Mouse (Mus musculus): ENCODE data around the gene Psmd10. TPM values are rescaled to one million over a fixed set of nuclear protein-coding genes. Genes with fewer than 3 reads are reported as not detected.

Gene Psmd10
- polyA plus RNA-seq, 1 experiment from 2014 or later: 40.2 TPM

GRCm38 (mm10) chrX:140953618-140954017, 2.9 kb downstream of the Psmd10 start:
- H3K27ac ChIP-seq: no peak overlapping the region
- peaks cover 31% of the 10 kb centered on the region for H3K27me3 ChIP-seq
- no peaks in the 10 kb centered on the region for H3K9me3 ChIP-seq
- H3K4me1 ChIP-seq (replicated peaks): no peaks in the 10 kb centered on the region
- 88% methylated on average over 4 of the region's 4 CpGs for WGBS
- ATAC-seq (ENCODE audit: insufficient number of reproducible peaks, insufficient read depth, low FRiP score, low TSS enrichment, low read depth): no peak
- no peak overlapping the region for H3K4me3 ChIP-seq (replicated peaks)
- H3K9ac ChIP-seq (replicated peaks): no peak overlapping the region
- H3K4me2 ChIP-seq: no peak overlapping the region
- no peaks in the 10 kb centered on the region for H3K36me3 ChIP-seq

DNA sequence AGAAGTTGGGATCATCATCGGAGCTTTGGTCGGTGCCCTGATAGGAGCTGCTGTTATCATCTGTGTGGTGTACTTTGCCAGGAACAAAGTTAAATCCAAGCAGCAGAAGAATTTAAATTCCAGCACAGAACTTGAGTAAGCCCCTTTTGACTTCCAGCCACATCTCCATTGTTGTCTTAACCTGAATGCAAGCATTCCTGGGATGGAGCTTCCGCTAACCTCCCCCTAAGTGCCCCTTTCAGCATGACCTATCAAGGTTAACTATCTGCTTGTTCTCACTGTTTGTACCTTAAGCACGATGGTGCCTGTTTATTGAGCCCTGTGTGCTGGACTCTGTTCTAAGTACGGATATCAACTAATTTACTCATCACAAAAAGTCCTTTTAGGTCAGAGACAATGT, 20.3 kb downstream of the Psmd10 start:
- no peak overlapping the region for H3K4me3 ChIP-seq (replicated peaks)
- no peaks in the 10 kb centered on the region for H3K36me3 ChIP-seq
- no peak overlapping the region for H3K4me2 ChIP-seq
- H3K9me3 ChIP-seq: no peaks in the 10 kb centered on the region
- H3K9ac ChIP-seq (replicated peaks): no peak overlapping the region
- no peak overlapping the region for H3K27ac ChIP-seq
- H3K27me3 ChIP-seq: peaks cover 34% of the 10 kb centered on the region
- 77% methylated on average over 5 of the region's 5 CpGs for WGBS
- no peak for ATAC-seq (ENCODE audit: insufficient number of reproducible peaks, insufficient read depth, low FRiP score, low TSS enrichment, low read depth)
- H3K4me1 ChIP-seq (replicated peaks): no peaks in the 10 kb centered on the region

DNA sequence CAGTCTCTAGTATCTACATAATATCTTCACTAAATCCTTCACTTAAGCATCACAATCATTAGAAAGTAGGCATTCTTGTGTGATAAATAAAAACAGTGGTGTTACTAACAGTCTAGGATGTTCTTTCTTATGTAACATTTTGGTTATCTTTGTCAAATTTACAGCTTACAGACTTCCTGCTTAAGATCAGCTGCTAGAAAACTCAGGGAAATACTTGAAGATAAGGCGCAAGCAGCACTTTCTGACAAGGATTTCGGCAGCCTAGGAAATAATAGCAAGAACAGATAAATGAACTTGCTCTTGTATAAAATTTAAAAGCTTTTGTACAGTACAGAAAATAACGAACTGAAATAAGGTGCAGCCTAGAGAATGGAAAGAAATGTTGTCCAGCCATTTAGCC, 23.3 kb downstream of the Psmd10 start:
- H3K9me3 ChIP-seq: no peaks in the 10 kb centered on the region
- H3K4me2 ChIP-seq: no peak overlapping the region
- H3K27me3 ChIP-seq: peaks cover 37% of the 10 kb centered on the region
- no peak for ATAC-seq (ENCODE audit: insufficient number of reproducible peaks, insufficient read depth, low FRiP score, low TSS enrichment, low read depth)
- no peak overlapping the region for H3K4me3 ChIP-seq (replicated peaks)
- 81% methylated on average over 3 of the region's 3 CpGs for WGBS
- no peaks in the 10 kb centered on the region for H3K36me3 ChIP-seq
- H3K9ac ChIP-seq (replicated peaks): no peak overlapping the region
- no peaks in the 10 kb centered on the region for H3K4me1 ChIP-seq (replicated peaks)
- H3K27ac ChIP-seq: no peak overlapping the region

GRCm38 (mm10) chrX:140932066-140932465, 24.5 kb downstream of the Psmd10 start:
- no peak overlapping the region for H3K27ac ChIP-seq
- H3K9me3 ChIP-seq: no peaks in the 10 kb centered on the region
- no peak overlapping the region for H3K9ac ChIP-seq (replicated peaks)
- ATAC-seq (ENCODE audit: insufficient number of reproducible peaks, insufficient read depth, low FRiP score, low TSS enrichment, low read depth): no peak
- no peak overlapping the region for H3K4me2 ChIP-seq
- H3K36me3 ChIP-seq: no peaks in the 10 kb centered on the region
- no peaks in the 10 kb centered on the region for H3K4me1 ChIP-seq (replicated peaks)
- WGBS: 64% methylated on average over 3 of the region's 3 CpGs
- peaks cover 41% of the 10 kb centered on the region for H3K27me3 ChIP-seq
- H3K4me3 ChIP-seq (replicated peaks): no peak overlapping the region

GRCm38 (mm10) chrX:140921321-140921720, 35.2 kb downstream of the Psmd10 start:
- ATAC-seq (ENCODE audit: insufficient number of reproducible peaks, insufficient read depth, low FRiP score, low TSS enrichment, low read depth): no peak
- 67% methylated on average over 6 of the region's 6 CpGs for WGBS
- Histone ChIP-seq H3K9ac (replicated peaks) (no peak overlapping the region), H3K27me3 (peaks cover 53% of the 10 kb centered on the region), H3K9me3 (no peaks in the 10 kb centered on the region), H3K36me3 (no peaks in the 10 kb centered on the region), H3K4me1 (replicated peaks) (no peaks in the 10 kb centered on the region), H3K4me2 (no peak overlapping the region), H3K4me3 (replicated peaks) (no peak overlapping the region), H3K27ac (no peak overlapping the region)

- H3K4me1 ChIP-seq (replicated peaks): no peaks in the 10 kb centered on the region
- H3K4me3 ChIP-seq (replicated peaks): no peak within 1 kb of the TSS
- no peak within 1 kb of the TSS for H3K4me2 ChIP-seq
- ATAC-seq (ENCODE audit: insufficient number of reproducible peaks, insufficient read depth, low FRiP score, low TSS enrichment, low read depth): no peak
- peaks cover 14% of the 10 kb centered on the region; the same call in 1 of the 2 replicates for H3K27me3 ChIP-seq
- no peaks in the 10 kb centered on the region for H3K36me3 ChIP-seq
- 70% methylated on average over 7 of the region's 7 CpGs for WGBS
- no peak within 1 kb of the TSS for H3K27ac ChIP-seq
- H3K9ac ChIP-seq (replicated peaks): no peak within 1 kb of the TSS
- no peaks in the 10 kb centered on the region for H3K9me3 ChIP-seq
Observed at GRCm38 (mm10) chrX:140907360-140907759, 49.2 kb downstream of the Psmd10 start, which contains the start of gene Vsig1. Gene Vsig1 (plus strand): TSS chrX:140907608.

GRCm38 (mm10) chrX:140903487-140903886, 53.0 kb downstream of the Psmd10 start:
- Histone ChIP-seq H3K4me3 (replicated peaks) (no peak overlapping the region), H3K27ac (no peak overlapping the region), H3K9me3 (no peaks in the 10 kb centered on the region), H3K4me2 (no peak overlapping the region), H3K36me3 (no peaks in the 10 kb centered on the region), H3K9ac (replicated peaks) (no peak overlapping the region), H3K27me3 (peaks cover 17% of the 10 kb centered on the region), H3K4me1 (replicated peaks) (no peaks in the 10 kb centered on the region)
- WGBS: 82% methylated on average over 3 of the region's 3 CpGs
- ATAC-seq (ENCODE audit: insufficient number of reproducible peaks, insufficient read depth, low FRiP score, low TSS enrichment, low read depth): no peak

Other genes starting within 250 kb of the Psmd10 start
- gene Tex13b, start 143.3 kb downstream of the Psmd10 start, polyA plus RNA-seq (2016; fragmentation: Nextera tagmentation; extraction: Ambion mirVana): not detected in 2 replicates
- gene Vsig1, start 49.1 kb downstream of the Psmd10 start, polyA plus RNA-seq (2016; fragmentation: Nextera tagmentation; extraction: Ambion mirVana): not detected in 2 replicates
- 15.2 and 15.6 TPM in 2 replicates for gene Atg4a, start 179 bp upstream of the Psmd10 start, polyA plus RNA-seq (2016; fragmentation: Nextera tagmentation; extraction: Ambion mirVana)